Mouse (Mus musculus): ENCODE measurements at regions not wholly inside any gene's neighbourhood (a gene's known extent, or its start where the extent isn't known, plus 50 kb on each side); places are given as distances from the start of the nearest gene placed in this dataset.

GRCm38 (mm10) chr1:81516575-81517210 is 439.9 kb downstream of the Nyap2 start:
- TF ChIP-seq GATA4 (IDR thresholded peaks at IDR 0.05; ENCODE audit: insufficient replicate concordance, low read length), result no peak

- no peak for TF ChIP-seq GATA4 (IDR thresholded peaks at IDR 0.05; ENCODE audit: insufficient replicate concordance, low read length)
Measured at GRCm38 (mm10) chr1:81520420-81521273, 443.9 kb downstream of the Nyap2 start.

- no peak for TF ChIP-seq GATA4 (IDR thresholded peaks at IDR 0.05; ENCODE audit: insufficient replicate concordance, low read length)
Measured at GRCm38 (mm10) chr1:81522929-81523328, 446.2 kb downstream of the Nyap2 start.

- TF ChIP-seq GATA4 (IDR thresholded peaks at IDR 0.05; ENCODE audit: insufficient replicate concordance, low read length), result no peak
Measured at GRCm38 (mm10) chr1:81525821-81526220, 449.1 kb downstream of the Nyap2 start.

- no peak for TF ChIP-seq GATA4 (IDR thresholded peaks at IDR 0.05; ENCODE audit: insufficient replicate concordance, low read length)
Measured at GRCm38 (mm10) chr1:81537836-81538235, 461.1 kb downstream of the Nyap2 start.

- no peak for TF ChIP-seq GATA4 (IDR thresholded peaks at IDR 0.05; ENCODE audit: insufficient replicate concordance, low read length)
Measured at GRCm38 (mm10) chr1:81539591-81540311, 463.0 kb downstream of the Nyap2 start.

GRCm38 (mm10) chr1:81548906-81549305 is 472.2 kb downstream of the Nyap2 start:
- TF ChIP-seq GATA4 (IDR thresholded peaks at IDR 0.05; ENCODE audit: insufficient replicate concordance, low read length), result no peak

- no peak for TF ChIP-seq GATA4 (IDR thresholded peaks at IDR 0.05; ENCODE audit: insufficient replicate concordance, low read length)
Measured at GRCm38 (mm10) chr1:81549706-81550105, 473.0 kb downstream of the Nyap2 start.

GRCm38 (mm10) chr1:81552731-81553130 is 476.0 kb downstream of the Nyap2 start:
- no peak for TF ChIP-seq GATA4 (IDR thresholded peaks at IDR 0.05; ENCODE audit: insufficient replicate concordance, low read length)

- no peak for TF ChIP-seq GATA4 (IDR thresholded peaks at IDR 0.05; ENCODE audit: insufficient replicate concordance, low read length)
Measured at GRCm38 (mm10) chr1:81576965-81577664, 500.4 kb downstream of the Nyap2 start.

GRCm38 (mm10) chr1:81577665-81578201 is 501.0 kb downstream of the Nyap2 start:
- no peak for TF ChIP-seq GATA4 (IDR thresholded peaks at IDR 0.05; ENCODE audit: insufficient replicate concordance, low read length)

GRCm38 (mm10) chr1:81581208-81581607 is 504.5 kb downstream of the Nyap2 start:
- no peak for TF ChIP-seq GATA4 (IDR thresholded peaks at IDR 0.05; ENCODE audit: insufficient replicate concordance, low read length)

GRCm38 (mm10) chr1:81587780-81588307 is 511.1 kb downstream of the Nyap2 start:
- TF ChIP-seq GATA4 (IDR thresholded peaks at IDR 0.05; ENCODE audit: insufficient replicate concordance, low read length), result no peak

GRCm38 (mm10) chr1:81591623-81592022 is 514.9 kb downstream of the Nyap2 start:
- TF ChIP-seq GATA4 (IDR thresholded peaks at IDR 0.05; ENCODE audit: insufficient replicate concordance, low read length), result no peak
